Mouse (Mus musculus) lung, adult 2 months (tissue): ENCODE measurements around the gene Usp13. TPM values are rescaled to one million over a fixed set of nuclear protein-coding genes. Genes with fewer than 3 reads are reported as not detected.
A peak's percentile ranks its signal among the peaks of the same experiment; 100 is the strongest.

Source experiments
- DNase-seq: peaks from one replicate; pipeline ENCODE4 v3.0.0; 2022
- H3K4me1 ChIP-seq: fragments of 200-500 bp; 2 replicates; pipeline ENCODE4 v1.6.1; 2011; ENCODE audit warnings: low read length; ENCODE audit not compliant: control insufficient read depth, insufficient read depth
- H3K4me3 ChIP-seq: fragments of 200-500 bp; replicated peaks from 2 replicates; pipeline ENCODE3; 2011; ENCODE audit warnings: low read depth, mild to moderate bottlenecking, control low read depth, low read length; ENCODE audit errors: extremely low read depth
- CTCF ChIP-seq: fragments of 200-500 bp; IDR thresholded peaks from 2 replicates; pipeline ENCODE4 v1.5.1; 2011; ENCODE audit warnings: mild to moderate bottlenecking, low read length, control low read depth; ENCODE audit not compliant: insufficient read depth
- POLR2A ChIP-seq: fragments of 200-500 bp; IDR thresholded peaks from 2 replicates; pipeline ENCODE4 v1.6.1; 2011; ENCODE audit warnings: low read depth, mild to moderate bottlenecking, control low read depth, low read length, borderline replicate concordance; ENCODE audit errors: extremely low read depth
- WGBS: fragments of 180-500 bp; shearing (Covaris S2); methylation state at CpG from one replicate; pipeline ENCODE4 v1.1.7; 2018; 5-methylcytosine and 5-hydroxymethylcytosine counted together
- polyA plus RNA-seq: library from polyadenylated mRNA; depleted of rRNA; stranded (reverse); fragments of >200 nt; gene quantifications from 2 replicates; pipeline ENCODE4 v1.2.3, GENCODE M21; 2012; rRNA removed

The Usp13 gene
- 3.3 and 5.5 TPM in 2 replicates for polyA plus RNA-seq

- TF ChIP-seq CTCF: no peak
- no peak for TF ChIP-seq POLR2A
- peak; percentile 68 for DNase-seq
- no peaks in the 10 kb centered on the region; the same call in 1 of the 2 replicates for H3K4me1 ChIP-seq
- 1% methylated on average over 81 of the region's 84 CpGs for WGBS
- H3K4me3 ChIP-seq: peak within 1 kb of the TSS; percentile 76
Observed at GRCm38 (mm10) chr3:32817357-32818326, at the start of gene Usp13. TSS of gene Usp13 (plus strand) at chr3:32817546.

GRCm38 (mm10) chr3:32770781-32771180 is 46.6 kb upstream of the Usp13 start:
- Histone ChIP-seq H3K4me3 (no peak overlapping the region), H3K4me1 (no peaks in the 10 kb centered on the region)
- WGBS: 62% methylated on average over 2 of the region's 2 CpGs
- no peak for DNase-seq
- TF ChIP-seq POLR2A: no peak
- TF ChIP-seq CTCF: no peak

- DNase-seq: no peak
- 3% methylated on average over 9 of the region's 9 CpGs for WGBS
- Histone ChIP-seq H3K4me3 (peak overlapping the region; percentile 59), H3K4me1 (no peaks in the 10 kb centered on the region; the same call in 1 of the 2 replicates)
- TF ChIP-seq POLR2A (no peak), CTCF (no peak)
Observed at GRCm38 (mm10) chr3:32817001-32817356, 367 bp upstream of the Usp13 start.

- Histone ChIP-seq H3K4me1 (no peaks in the 10 kb centered on the region; the same call in 1 of the 2 replicates), H3K4me3 (no peak overlapping the region)
- WGBS: 5% methylated on average over 12 of the region's 12 CpGs
- DNase-seq: no peak
- TF ChIP-seq POLR2A: no peak
- TF ChIP-seq CTCF: no peak
Observed at GRCm38 (mm10) chr3:32818327-32818900, 1.1 kb downstream of the Usp13 start.

GRCm38 (mm10) chr3:32822620-32823019 is 5.3 kb downstream of the Usp13 start:
- Histone ChIP-seq H3K4me3 (no peak overlapping the region), H3K4me1 (no peaks in the 10 kb centered on the region; the same call in 1 of the 2 replicates)
- TF ChIP-seq POLR2A (no peak), CTCF (no peak)
- DNase-seq: no peak
- WGBS: 24% methylated on average over 3 of the region's 3 CpGs

- DNase-seq: no peak
- no peak overlapping the region for H3K4me3 ChIP-seq
- 63% methylated on average over 5 of the region's 5 CpGs for WGBS
- no peak for TF ChIP-seq POLR2A
- TF ChIP-seq CTCF: no peak
- H3K4me1 ChIP-seq: no peaks in the 10 kb centered on the region
Observed at GRCm38 (mm10) chr3:32824923-32825322, 7.6 kb downstream of the Usp13 start.

- DNase-seq: no peak
- Histone ChIP-seq H3K4me3 (no peak overlapping the region), H3K4me1 (no peaks in the 10 kb centered on the region)
- TF ChIP-seq POLR2A (no peak), CTCF (no peak)
- WGBS: 82% methylated on average over 3 of the region's 3 CpGs
Observed at GRCm38 (mm10) chr3:32825964-32826479, 8.7 kb downstream of the Usp13 start.

GRCm38 (mm10) chr3:32826701-32827100 is 9.4 kb downstream of the Usp13 start:
- no peak overlapping the region for H3K4me3 ChIP-seq
- no peaks in the 10 kb centered on the region for H3K4me1 ChIP-seq
- 48% methylated on average over 6 of the region's 6 CpGs for WGBS
- TF ChIP-seq CTCF (no peak), POLR2A (no peak)
- no peak for DNase-seq

- no peaks in the 10 kb centered on the region for H3K4me1 ChIP-seq
- no peak for TF ChIP-seq POLR2A
- TF ChIP-seq CTCF: no peak
- DNase-seq: no peak
- H3K4me3 ChIP-seq: no peak overlapping the region
- 79% methylated on average over 2 of the region's 2 CpGs for WGBS
Observed at GRCm38 (mm10) chr3:32833871-32834270, 16.5 kb downstream of the Usp13 start.
